Mouse (Mus musculus) cortical plate, adult 2 months (tissue): ENCODE measurements around the gene 4931428L18Rik. TPM values are rescaled to one million over a fixed set of nuclear protein-coding genes. Genes with fewer than 3 reads are reported as not detected.
"Not testable (repeated sequence)": the region's sequence is repeated elsewhere in the genome, so short reads cannot be mapped to it uniquely, and the experiment has no call there.

Experiments used
- H3K27ac ChIP-seq: fragments of 200-500 bp; 2 replicates; pipeline ENCODE4 v1.5.1; 2012; ENCODE audit warnings: low read length, control low read depth, inconsistent platforms; ENCODE audit not compliant: insufficient read depth
- H3K4me1 ChIP-seq: fragments of 200-500 bp; 2 replicates; pipeline ENCODE4 v1.6.1; 2011; ENCODE audit warnings: low read length; ENCODE audit not compliant: control insufficient read depth, insufficient read depth
- H3K4me3 ChIP-seq: fragments of 200-500 bp; 2 replicates; pipeline ENCODE4 v1.5.1; 2011; ENCODE audit warnings: mild to moderate bottlenecking, low read length, control low read depth; ENCODE audit not compliant: insufficient read depth
- CTCF ChIP-seq: fragments of 200-500 bp; IDR thresholded peaks from 2 replicates; pipeline ENCODE4 v1.5.1; 2011; ENCODE audit warnings: mild to moderate bottlenecking, control low read depth, low read length; ENCODE audit not compliant: insufficient read depth; ENCODE audit errors: extremely low read depth
- POLR2A ChIP-seq: fragments of 200-500 bp; IDR thresholded peaks from 2 replicates; pipeline ENCODE4 v1.6.1; 2011; ENCODE audit warnings: mild to moderate bottlenecking, low read length, control low read depth; ENCODE audit not compliant: insufficient read depth; ENCODE audit errors: extremely low read depth
- polyA plus RNA-seq: library from polyadenylated mRNA; depleted of rRNA; stranded (reverse); fragments of >200 nt; gene quantifications from 2 replicates; pipeline ENCODE4 v1.2.3, GENCODE M21; 2012

The 4931428L18Rik gene
- polyA plus RNA-seq, 1 experiment, result not detected

GRCm38 (mm10) chr1:31032351-31032750, 190.1 kb downstream of the 4931428L18Rik start:
- Histone ChIP-seq H3K4me3 (no peak overlapping the region), H3K4me1 (no peaks in the 10 kb centered on the region), H3K27ac (no peak overlapping the region)
- TF ChIP-seq CTCF, result no peak
- TF ChIP-seq POLR2A, result no peak

GRCm38 (mm10) chr1:31023173-31023572, 199.3 kb downstream of the 4931428L18Rik start:
- TF ChIP-seq CTCF, result no peak
- no peak for TF ChIP-seq POLR2A
- Histone ChIP-seq H3K4me1 (no peaks in the 10 kb centered on the region), H3K4me3 (no peak overlapping the region), H3K27ac (no peak overlapping the region)

DNA sequence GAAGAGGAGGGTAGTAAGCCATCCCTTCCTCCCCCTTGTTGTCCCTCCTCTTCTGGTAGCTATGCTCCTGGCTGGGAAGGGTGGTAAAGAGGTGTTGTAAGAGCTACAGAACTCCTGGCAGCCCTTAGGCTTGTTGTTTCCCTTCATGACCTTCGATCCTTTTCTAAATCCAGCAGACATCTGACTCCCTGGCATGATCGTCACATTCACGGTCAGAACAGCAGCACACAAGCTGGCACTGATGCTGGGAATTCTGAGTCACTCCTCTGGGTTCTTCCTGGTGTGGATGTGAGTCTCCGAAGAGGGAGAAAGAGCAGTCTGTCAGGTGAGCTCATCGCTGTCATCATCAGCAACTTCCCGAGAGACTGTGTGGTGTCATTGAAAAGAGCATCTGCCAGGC, 203.2 kb downstream of the 4931428L18Rik start:
- H3K4me3 ChIP-seq, result no peak overlapping the region
- H3K4me1 ChIP-seq, result no peaks in the 10 kb centered on the region
- no peak overlapping the region for H3K27ac ChIP-seq
- TF ChIP-seq POLR2A (no peak), CTCF (no peak)

DNA sequence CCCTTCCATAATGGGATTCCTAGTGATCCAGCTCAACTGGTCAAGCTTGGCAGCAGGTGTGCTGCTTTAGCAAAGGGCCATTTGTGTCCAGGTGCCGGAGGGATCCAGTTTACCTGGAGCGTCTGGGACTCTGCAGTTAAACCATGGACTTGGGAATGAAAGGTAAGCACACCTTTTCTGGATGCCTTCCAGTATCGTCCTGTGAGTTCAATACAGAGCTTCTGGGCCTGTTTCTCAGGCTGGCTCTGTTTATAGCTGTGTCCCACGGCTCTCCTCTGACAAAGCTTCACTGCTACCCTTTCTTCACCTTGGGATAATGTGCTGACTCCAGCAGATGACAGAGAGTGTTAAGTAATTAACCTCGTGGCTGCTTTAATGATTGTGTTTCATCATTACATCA, 205.1 kb downstream of the 4931428L18Rik start:
- H3K4me1 ChIP-seq, result no peaks in the 10 kb centered on the region
- no peak overlapping the region for H3K4me3 ChIP-seq
- no peak overlapping the region for H3K27ac ChIP-seq
- TF ChIP-seq POLR2A, result no peak
- no peak for TF ChIP-seq CTCF

DNA sequence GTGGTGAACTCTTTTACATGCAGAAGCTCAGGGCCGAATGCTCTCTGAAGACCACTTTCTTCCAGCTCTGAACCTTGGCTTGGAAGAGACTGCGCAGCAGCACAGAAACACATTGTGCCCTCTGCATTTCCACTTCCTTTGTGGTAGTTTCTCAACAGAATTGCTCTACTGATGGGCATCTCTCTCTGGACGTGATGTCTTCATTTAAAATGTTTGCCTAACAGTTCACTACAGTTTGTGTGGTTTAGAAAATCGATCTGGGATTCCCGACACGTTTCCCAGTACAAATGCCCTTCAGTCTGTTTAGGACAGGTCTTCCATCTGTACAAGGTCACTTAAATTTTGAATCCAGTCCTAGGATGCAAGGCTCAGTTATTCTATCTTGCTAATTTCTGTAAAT, 206.4 kb downstream of the 4931428L18Rik start:
- Histone ChIP-seq H3K4me3 (no peak overlapping the region), H3K4me1 (no peaks in the 10 kb centered on the region), H3K27ac (no peak overlapping the region)
- TF ChIP-seq CTCF, result no peak
- no peak for TF ChIP-seq POLR2A

- Histone ChIP-seq H3K4me3 (no peak overlapping the region), H3K27ac (no peak overlapping the region), H3K4me1 (no peaks in the 10 kb centered on the region)
- TF ChIP-seq POLR2A, result no peak
- TF ChIP-seq CTCF, result no peak
These were observed 207.2 kb downstream of the 4931428L18Rik start for GRCm38 (mm10) chr1:31015261-31015660.

GRCm38 (mm10) chr1:30977868-30978267, 244.6 kb downstream of the 4931428L18Rik start, which contains the start of gene AC153137.1:
TSS of gene AC153137.1 (minus strand) at chr1:30977968.
- not testable (repeated sequence) for H3K4me3 ChIP-seq

GRCm38 (mm10) chr1:30977239-30977638, 245.2 kb downstream of the 4931428L18Rik start:
- not testable (repeated sequence) for H3K4me3 ChIP-seq, H3K4me1 ChIP-seq, H3K27ac ChIP-seq

More at GRCm38 (mm10) chr1:30977868-30978267, 244.6 kb downstream of the 4931428L18Rik start, which contains the start of gene AC153137.1:
- not testable (repeated sequence) for H3K27ac ChIP-seq, H3K4me1 ChIP-seq

GRCm38 (mm10) chr1:30951795-30952194, 270.7 kb downstream of the 4931428L18Rik start:
- Histone ChIP-seq H3K4me3 (no peak overlapping the region), H3K4me1 (peaks cover 2% of the 10 kb centered on the region; the same call in 1 of the 2 replicates), H3K27ac (no peak overlapping the region)
- TF ChIP-seq POLR2A, result no peak
- TF ChIP-seq CTCF, result no peak

DNA sequence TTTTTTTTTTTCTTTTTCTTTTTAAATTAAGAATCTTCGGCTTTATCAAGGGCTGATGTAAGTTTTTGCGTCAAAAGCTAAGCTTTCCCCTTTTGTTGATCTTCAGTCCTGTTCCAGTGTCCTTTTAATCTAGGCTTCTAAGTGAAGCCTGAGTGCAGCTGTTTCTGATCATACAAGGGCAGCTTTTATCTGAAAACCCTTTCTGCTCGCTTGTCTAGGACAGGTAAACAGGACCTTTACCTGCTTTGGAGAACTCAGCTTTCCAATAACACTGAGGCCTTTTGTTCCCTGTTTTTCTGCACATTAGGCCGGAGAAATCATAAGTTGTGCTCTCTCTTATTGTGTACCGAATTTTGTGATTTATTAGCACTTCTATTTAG, 272.0 kb downstream of the 4931428L18Rik start:
- Histone ChIP-seq H3K4me3 (peak overlapping the region; percentile 51; the same call in 1 of the 2 replicates), H3K27ac (peak overlapping the region; percentile 98), H3K4me1 (peaks cover 2% of the 10 kb centered on the region; the same call in 1 of the 2 replicates)
- TF ChIP-seq CTCF (no peak), POLR2A (no peak)

- Histone ChIP-seq H3K27ac (peak overlapping the region; percentile 98), H3K4me3 (peak overlapping the region; percentile 51), H3K4me1 (peaks cover 2% of the 10 kb centered on the region; the same call in 1 of the 2 replicates)
- peak; percentile 59 for TF ChIP-seq POLR2A
- no peak for TF ChIP-seq CTCF
These were observed 272.6 kb downstream of the 4931428L18Rik start for GRCm38 (mm10) chr1:30949710-30950455.
